8 mouse cellular contexts compared by ENCODE assay signal in genomic region chr15:77151816-77152215, GRCm38 (mm10).
DNase-seq lines count a peak whose midpoint lies in the region; ATAC-seq lines count a peak whose summit lies in the region.

No protein-coding gene starts in this region.

- H3K27ac ChIP-seq in lung, embryonic 16.5 days (ENCODE audit: low read length), result peak overlapping the region; percentile 25; the same call in 1 of the 2 replicates
- peak overlapping the region; percentile 94 for H3K27ac ChIP-seq in limb, embryonic 15.5 days

- H3K9me3 ChIP-seq in lung, embryonic 16.5 days (ENCODE audit: control insufficient read depth, low read length), result no peaks in the 10 kb centered on the region
- no peaks in the 10 kb centered on the region for H3K9me3 ChIP-seq in limb, embryonic 15.5 days

- no peaks in the 10 kb centered on the region for H3K27me3 ChIP-seq in lung, embryonic 16.5 days (ENCODE audit: control insufficient read depth, insufficient read depth, low read depth, low read length)
- no peaks in the 10 kb centered on the region for H3K27me3 ChIP-seq in limb, embryonic 15.5 days

- ATAC-seq in cerebellum, adult (ENCODE audit: insufficient number of reproducible peaks, low FRiP score, low TSS enrichment), result no peak
- no peak for ATAC-seq in lung, embryonic 16.5 days (ENCODE audit: low read depth)
- ATAC-seq in limb, embryonic 15.5 days (ENCODE audit: insufficient number of reproducible peaks, low FRiP score, low TSS enrichment, low read depth), result no peak

- DNase-seq in cerebellum, adult 18-20 months, result peak; percentile 29 to 44
- DNase-seq in lung, postnatal 4 days, result no peak
- DNase-seq in right cerebral cortex, adult 18-20 months, result no peak
- DNase-seq in urinary bladder, adult 18-20 months (ENCODE audit: low spot score in 2 of 2), result no peak
- no peak for DNase-seq in layer of hippocampus, postnatal 14 days (ENCODE audit: low spot score in 2 of 2)

- H3K4me1 ChIP-seq in lung, embryonic 16.5 days (replicated peaks; ENCODE audit: control insufficient read depth, insufficient read depth, low read length), result peaks cover 45% of the 10 kb centered on the region
- H3K4me1 ChIP-seq in limb, embryonic 15.5 days, result peaks cover 40% of the 10 kb centered on the region

- peak overlapping the region; percentile 65 for H3K4me3 ChIP-seq in lung, embryonic 16.5 days (ENCODE audit: low read length)
- H3K4me3 ChIP-seq in limb, embryonic 15.5 days, result peak overlapping the region; percentile 54

- H3K36me3 ChIP-seq in lung, embryonic 16.5 days (ENCODE audit: control insufficient read depth, insufficient read depth, low read length), result no peaks in the 10 kb centered on the region
- no peaks in the 10 kb centered on the region for H3K36me3 ChIP-seq in limb, embryonic 15.5 days

- H3K9ac ChIP-seq in lung, embryonic 16.5 days (ENCODE audit: low read length), result peak overlapping the region; percentile 67
- 0 out of 2 replicates have a peak overlapping the region, but pooled peaks have one; percentile 1 for H3K9ac ChIP-seq in limb, embryonic 15.5 days

- 9% methylated on average over 4 of the region's 4 CpGs for WGBS in lung, embryonic 16.5 days
- WGBS in limb, embryonic 15.5 days, result 13% methylated on average over 4 of the region's 4 CpGs

- peak overlapping the region; percentile 65 for H3K4me2 ChIP-seq in lung, embryonic 16.5 days (ENCODE audit: low read depth, low read length)
- H3K4me2 ChIP-seq in limb, embryonic 15.5 days, result peak overlapping the region; percentile 60

Comparison
In these comparisons a context has a peak if more than half of its experiments do, and no peak if none do; other contexts are left out.
1. DNase-seq: peak in cerebellum, adult 18-20 months (2 of 2); none in lung, postnatal 4 days (0 of 2), right cerebral cortex, adult 18-20 months (single experiment), urinary bladder, adult 18-20 months (0 of 2) and layer of hippocampus, postnatal 14 days (0 of 2).